Mouse (Mus musculus): ENCODE measurements at regions not wholly inside any gene's neighbourhood (a gene's known extent, or its start where the extent isn't known, plus 50 kb on each side); places are given as distances from the start of the nearest gene placed in this dataset.

DNA sequence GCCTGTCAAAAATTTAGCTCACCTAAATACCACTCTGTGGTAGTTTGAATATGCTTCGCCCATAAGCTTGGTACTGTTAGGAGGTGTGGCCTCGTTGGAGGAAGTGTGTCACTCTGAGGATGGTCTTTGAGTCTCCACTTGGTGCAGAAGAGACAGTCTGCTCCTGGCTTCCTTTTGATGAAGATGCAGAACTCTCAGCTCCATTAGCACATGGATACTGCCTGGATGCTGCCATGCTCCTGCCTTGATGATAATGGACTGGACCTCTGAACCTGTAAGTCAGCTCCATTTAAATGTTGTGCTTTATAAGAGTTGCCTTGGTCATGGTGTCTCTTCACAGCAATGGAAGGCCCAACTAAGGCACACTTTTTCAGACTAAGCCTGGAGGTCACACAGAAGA is 56.9 kb upstream of the Pik3r1 start:
- Histone ChIP-seq H3K27ac (replicated peaks) (no peak overlapping the region), H3K36me3 (no peaks in the 10 kb centered on the region), H3K9ac (replicated peaks) (no peak overlapping the region), H3K4me3 (no peak overlapping the region), H3K4me2 (replicated peaks) (no peak overlapping the region), H3K27me3 (no peaks in the 10 kb centered on the region), H3K9me3 (no peaks in the 10 kb centered on the region), H3K4me1 (no peaks in the 10 kb centered on the region)
- WGBS: 87% methylated on average over 2 of the region's 2 CpGs
- ATAC-seq (ENCODE audit: low FRiP score, low read depth): no peak

DNA sequence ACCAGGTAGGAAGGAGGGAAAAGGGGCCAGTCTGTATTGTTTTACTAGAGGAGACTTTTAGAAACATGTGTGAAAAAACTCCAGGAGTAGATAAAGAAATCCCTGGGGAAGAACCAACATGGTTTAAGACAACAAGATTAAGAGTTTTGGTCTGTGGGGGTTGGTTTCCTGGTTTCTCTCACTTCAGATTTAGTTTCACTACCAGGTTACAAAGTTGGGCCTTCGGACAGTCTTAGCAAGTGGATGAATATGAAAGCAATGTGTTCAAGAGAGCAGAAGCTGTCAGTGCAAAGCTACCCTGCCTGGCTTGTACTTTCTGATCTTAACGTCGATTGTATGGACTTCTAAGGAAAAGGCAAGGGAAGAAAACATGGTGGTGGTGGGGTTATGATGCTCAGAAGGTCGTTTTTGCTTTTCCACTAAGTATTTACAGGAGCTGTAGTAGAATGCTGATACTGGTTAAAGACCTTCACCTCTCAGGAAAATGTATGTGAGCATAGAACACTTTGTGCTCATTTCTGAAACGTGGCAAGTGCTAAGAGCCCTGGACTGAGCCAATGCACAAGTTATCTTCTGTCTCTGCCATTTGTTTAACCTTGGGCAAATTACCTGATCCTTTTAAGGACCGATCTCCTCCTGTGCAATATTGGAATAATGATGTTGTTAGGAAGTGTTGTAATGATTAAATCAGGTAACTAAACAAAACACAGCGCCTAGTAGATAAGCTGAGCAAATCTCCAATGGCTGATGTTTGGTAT is 64.0 kb upstream of the Pik3r1 start:
- no peak overlapping the region for H3K27ac ChIP-seq (replicated peaks)
- no peaks in the 10 kb centered on the region for H3K36me3 ChIP-seq
- H3K27me3 ChIP-seq: no peaks in the 10 kb centered on the region
- no peak overlapping the region for H3K4me2 ChIP-seq (replicated peaks)
- 79% methylated on average over 7 of the region's 7 CpGs for WGBS
- no peak overlapping the region for H3K9ac ChIP-seq (replicated peaks)
- ATAC-seq (ENCODE audit: low FRiP score, low read depth): no peak
- no peak overlapping the region for H3K4me3 ChIP-seq
- H3K4me1 ChIP-seq: no peaks in the 10 kb centered on the region
- H3K9me3 ChIP-seq: no peaks in the 10 kb centered on the region

DNA sequence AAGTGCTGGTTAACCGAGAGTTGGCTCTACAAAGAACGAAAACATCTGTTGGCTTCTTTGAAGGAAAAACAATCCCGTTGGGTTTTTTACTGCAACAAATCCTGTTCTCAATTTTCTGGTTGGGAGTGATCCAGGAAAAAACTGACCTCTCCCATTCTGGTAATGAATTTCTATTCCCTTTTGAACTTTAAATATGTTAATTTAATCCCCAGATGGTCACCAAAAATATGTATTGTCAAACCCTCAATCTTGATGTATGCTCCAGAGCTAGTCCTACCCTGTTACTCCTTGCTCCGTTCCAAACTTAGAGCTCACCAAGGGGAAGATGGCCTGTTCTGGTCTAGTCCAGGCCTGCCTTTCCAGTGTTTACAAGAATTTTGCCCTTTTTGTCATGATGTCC is 66.5 kb upstream of the Pik3r1 start:
- H3K4me3 ChIP-seq: no peak overlapping the region
- no peak overlapping the region for H3K27ac ChIP-seq (replicated peaks)
- 83% methylated on average over 4 of the region's 4 CpGs for WGBS
- no peaks in the 10 kb centered on the region for H3K36me3 ChIP-seq
- H3K9ac ChIP-seq (replicated peaks): no peak overlapping the region
- no peaks in the 10 kb centered on the region for H3K9me3 ChIP-seq
- no peak overlapping the region for H3K4me2 ChIP-seq (replicated peaks)
- no peak for ATAC-seq (ENCODE audit: low FRiP score, low read depth)
- H3K27me3 ChIP-seq: no peaks in the 10 kb centered on the region
- no peaks in the 10 kb centered on the region for H3K4me1 ChIP-seq

DNA sequence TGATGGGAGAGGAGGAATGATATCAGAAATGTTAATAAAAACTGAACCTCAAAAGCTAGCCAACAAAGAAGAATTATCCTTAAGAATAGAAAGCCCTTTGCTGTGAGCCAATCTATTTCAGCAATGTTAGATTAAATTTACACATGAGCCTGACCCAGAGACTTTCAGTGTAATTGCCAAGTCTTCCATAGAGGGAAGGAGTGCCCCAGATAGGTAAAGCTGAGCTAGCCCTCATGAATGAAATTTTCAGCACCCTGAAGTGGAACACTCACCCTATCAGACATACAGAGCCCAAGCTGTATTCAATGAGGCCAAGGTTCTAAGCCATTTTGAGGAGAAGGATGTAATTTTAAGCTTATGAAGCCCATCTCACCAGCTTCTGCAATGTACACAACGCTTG is 69.0 kb upstream of the Pik3r1 start:
- H3K4me3 ChIP-seq: no peak overlapping the region
- WGBS: 76% methylated on average over 1 of the region's 1 CpGs
- no peak overlapping the region for H3K27ac ChIP-seq (replicated peaks)
- no peak overlapping the region for H3K4me2 ChIP-seq (replicated peaks)
- H3K4me1 ChIP-seq: no peaks in the 10 kb centered on the region
- no peak for ATAC-seq (ENCODE audit: low FRiP score, low read depth)
- no peak overlapping the region for H3K9ac ChIP-seq (replicated peaks)
- no peaks in the 10 kb centered on the region for H3K36me3 ChIP-seq
- H3K9me3 ChIP-seq: no peaks in the 10 kb centered on the region
- H3K27me3 ChIP-seq: no peaks in the 10 kb centered on the region

DNA sequence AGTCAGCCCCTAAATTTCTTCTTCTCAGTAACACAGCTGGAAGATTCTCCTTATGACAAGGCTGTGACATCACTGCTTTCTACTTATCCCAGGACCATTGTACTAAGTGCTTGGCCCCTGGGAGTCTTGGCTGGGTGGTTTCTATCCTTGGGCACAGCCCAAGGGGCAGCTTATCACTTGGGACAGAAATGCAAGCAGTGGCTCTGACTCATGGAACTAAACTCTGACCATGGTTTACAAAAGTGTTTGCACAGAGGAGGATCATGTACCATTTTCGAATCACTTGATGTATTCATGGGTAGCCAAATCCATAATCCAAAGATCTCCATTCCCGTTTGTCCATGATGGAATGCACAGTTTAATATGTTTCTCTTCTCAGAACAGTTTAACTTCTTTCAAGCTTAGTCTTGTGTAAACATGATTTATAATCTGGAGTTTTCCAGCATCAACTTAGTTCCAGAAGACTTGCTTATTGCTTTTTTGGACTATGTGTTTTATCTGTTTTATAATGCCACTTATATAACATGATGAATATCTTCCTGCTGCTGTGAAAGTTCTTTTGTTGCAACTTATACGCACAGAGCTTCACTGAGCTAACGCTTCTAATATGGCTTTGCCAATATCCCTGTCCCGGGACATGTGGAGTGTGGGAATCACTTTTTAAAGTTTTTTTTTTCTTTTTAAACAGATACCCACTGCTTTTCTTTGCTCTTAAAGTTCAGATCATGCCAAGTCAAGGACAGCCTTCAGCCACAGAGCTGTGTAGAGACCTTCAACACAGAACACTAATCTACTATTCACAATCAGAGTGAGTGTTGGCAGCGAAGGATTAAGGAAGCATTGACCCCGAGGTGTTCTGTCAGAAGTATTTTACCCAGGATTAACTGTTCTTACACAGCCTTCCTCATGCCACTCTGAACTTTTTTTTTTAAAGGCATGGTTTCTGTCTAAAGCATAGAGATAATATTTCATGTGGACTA is 76.7 kb upstream of the Pik3r1 start:
- 67% methylated on average over 7 of the region's 7 CpGs for WGBS
- no peaks in the 10 kb centered on the region for H3K9me3 ChIP-seq
- H3K4me3 ChIP-seq: no peak overlapping the region
- H3K9ac ChIP-seq (replicated peaks): no peak overlapping the region
- ATAC-seq (ENCODE audit: low FRiP score, low read depth): no peak
- H3K27me3 ChIP-seq: no peaks in the 10 kb centered on the region
- H3K36me3 ChIP-seq: no peaks in the 10 kb centered on the region
- no peak overlapping the region for H3K27ac ChIP-seq (replicated peaks)
- H3K4me1 ChIP-seq: no peaks in the 10 kb centered on the region
- no peak overlapping the region for H3K4me2 ChIP-seq (replicated peaks)

DNA sequence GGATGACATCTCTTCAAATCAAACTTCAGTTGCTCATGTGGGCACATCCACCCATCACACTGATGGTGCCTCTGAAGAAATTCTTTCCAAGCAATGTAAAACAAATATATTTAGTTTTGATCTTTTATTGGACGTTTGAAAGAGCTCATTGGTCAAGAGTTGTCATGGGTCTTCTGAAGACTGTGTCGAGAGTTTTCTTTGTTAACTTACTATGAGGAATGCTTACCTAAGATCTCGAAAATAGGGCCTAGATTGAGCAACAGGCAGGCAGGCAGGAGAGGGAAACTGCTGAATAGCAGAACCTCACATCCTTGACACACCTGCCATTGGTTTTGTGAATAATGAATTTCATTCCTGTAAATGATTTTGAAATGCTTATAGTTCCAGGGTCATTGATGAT is 78.0 kb upstream of the Pik3r1 start:
- H3K27me3 ChIP-seq: no peaks in the 10 kb centered on the region
- WGBS: 84% methylated on average over 3 of the region's 3 CpGs
- H3K27ac ChIP-seq (replicated peaks): no peak overlapping the region
- H3K36me3 ChIP-seq: no peaks in the 10 kb centered on the region
- no peaks in the 10 kb centered on the region for H3K9me3 ChIP-seq
- ATAC-seq (ENCODE audit: low FRiP score, low read depth): no peak
- no peak overlapping the region for H3K4me2 ChIP-seq (replicated peaks)
- H3K4me3 ChIP-seq: no peak overlapping the region
- no peak overlapping the region for H3K9ac ChIP-seq (replicated peaks)
- H3K4me1 ChIP-seq: no peaks in the 10 kb centered on the region

DNA sequence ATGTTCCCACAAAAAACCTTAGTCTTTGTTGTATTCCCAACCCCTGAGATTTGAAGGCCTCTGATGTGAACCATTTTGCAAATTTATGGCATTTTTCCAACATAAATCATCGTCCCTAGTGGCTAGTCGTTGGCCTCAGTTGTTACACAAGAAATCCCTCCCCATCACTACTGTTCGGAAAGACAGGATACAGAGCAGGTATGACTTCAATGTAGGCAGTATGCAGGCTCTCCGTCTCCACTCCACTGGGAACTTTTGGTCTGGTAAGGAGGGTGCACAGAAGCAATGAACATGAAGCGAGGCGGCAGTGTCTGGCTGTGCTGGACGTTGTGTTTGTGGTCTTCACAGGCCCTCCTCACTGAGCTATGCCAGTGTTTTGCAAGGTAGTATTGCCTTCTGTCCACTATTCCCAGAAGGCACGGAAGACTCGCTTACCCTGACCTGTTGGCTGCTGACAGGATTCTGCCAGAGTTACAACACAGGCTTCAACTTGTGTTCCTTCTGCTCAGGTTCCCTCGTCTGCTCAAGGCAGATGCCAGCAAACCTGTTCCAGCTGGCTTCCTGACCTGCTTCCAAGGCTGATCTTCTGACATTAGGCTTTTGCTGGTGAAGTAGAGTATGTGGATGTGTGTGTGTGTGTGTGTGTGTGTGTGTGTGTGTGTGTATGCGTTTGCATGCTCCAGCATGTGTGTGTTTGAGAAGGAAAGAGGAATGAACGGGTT is 80.0 kb upstream of the Pik3r1 start:
- no peaks in the 10 kb centered on the region for H3K4me1 ChIP-seq
- H3K27ac ChIP-seq (replicated peaks): no peak overlapping the region
- H3K9me3 ChIP-seq: no peaks in the 10 kb centered on the region
- no peaks in the 10 kb centered on the region for H3K27me3 ChIP-seq
- no peak overlapping the region for H3K4me3 ChIP-seq
- WGBS: 88% methylated on average over 12 of the region's 12 CpGs
- no peak for ATAC-seq (ENCODE audit: low FRiP score, low read depth)
- H3K9ac ChIP-seq (replicated peaks): no peak overlapping the region
- H3K4me2 ChIP-seq (replicated peaks): no peak overlapping the region
- H3K36me3 ChIP-seq: no peaks in the 10 kb centered on the region

DNA sequence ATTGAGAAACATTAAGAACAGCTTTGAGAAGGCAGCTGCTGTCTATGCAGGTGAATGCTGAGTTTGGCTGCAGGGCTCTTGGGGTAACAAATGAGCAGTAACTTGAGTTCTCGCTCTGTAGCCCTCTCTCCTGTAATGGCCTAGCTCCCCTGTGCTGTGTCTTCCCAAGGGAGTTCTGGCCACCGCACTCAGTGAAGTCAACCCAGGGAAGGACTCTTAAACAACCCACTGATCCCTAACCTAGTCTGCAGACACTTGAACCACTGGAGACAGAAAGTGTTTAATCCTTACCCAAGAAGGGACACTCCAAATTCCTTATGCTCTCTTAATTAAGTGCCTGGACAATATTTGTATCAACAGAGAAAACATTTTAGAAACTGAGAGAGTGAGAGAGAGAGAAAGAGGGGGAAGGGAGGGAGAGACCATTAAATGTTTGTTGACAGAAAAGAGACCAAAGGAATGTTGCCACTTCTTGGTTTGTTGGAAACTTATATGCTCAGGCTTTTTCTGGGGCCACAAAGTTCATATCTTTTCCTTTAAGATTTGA is 80.7 kb upstream of the Pik3r1 start:
- ATAC-seq (ENCODE audit: low FRiP score, low read depth): no peak
- H3K9ac ChIP-seq (replicated peaks): no peak overlapping the region
- no peaks in the 10 kb centered on the region for H3K9me3 ChIP-seq
- H3K27ac ChIP-seq (replicated peaks): no peak overlapping the region
- 78% methylated on average over 2 of the region's 2 CpGs for WGBS
- H3K4me1 ChIP-seq: no peaks in the 10 kb centered on the region
- H3K4me3 ChIP-seq: no peak overlapping the region
- H3K27me3 ChIP-seq: no peaks in the 10 kb centered on the region
- no peaks in the 10 kb centered on the region for H3K36me3 ChIP-seq
- H3K4me2 ChIP-seq (replicated peaks): no peak overlapping the region

DNA sequence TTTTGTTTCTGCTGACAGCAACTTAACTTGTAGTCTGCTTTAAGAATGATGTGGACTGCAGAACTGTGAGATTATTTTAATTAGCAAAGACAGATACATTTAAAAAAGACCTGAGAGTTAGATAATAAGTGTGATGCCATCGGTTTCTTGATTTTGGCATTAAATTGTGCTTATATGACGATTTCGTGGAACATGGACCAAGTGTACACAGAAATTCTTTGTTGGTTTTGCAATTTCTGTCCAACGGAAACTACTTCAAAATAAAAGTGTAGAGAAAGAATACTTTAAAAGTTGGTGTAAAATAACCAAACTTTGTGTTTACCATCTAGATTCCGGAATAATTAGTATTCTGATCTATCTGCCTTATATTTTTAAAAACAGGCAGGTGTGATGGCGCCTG is 81.4 kb upstream of the Pik3r1 start:
- no peak overlapping the region for H3K9ac ChIP-seq (replicated peaks)
- H3K4me1 ChIP-seq: no peaks in the 10 kb centered on the region
- no peak overlapping the region for H3K4me3 ChIP-seq
- WGBS: 88% methylated on average over 6 of the region's 6 CpGs
- H3K27ac ChIP-seq (replicated peaks): no peak overlapping the region
- no peak overlapping the region for H3K4me2 ChIP-seq (replicated peaks)
- H3K27me3 ChIP-seq: no peaks in the 10 kb centered on the region
- ATAC-seq (ENCODE audit: low FRiP score, low read depth): no peak
- no peaks in the 10 kb centered on the region for H3K9me3 ChIP-seq
- no peaks in the 10 kb centered on the region for H3K36me3 ChIP-seq

DNA sequence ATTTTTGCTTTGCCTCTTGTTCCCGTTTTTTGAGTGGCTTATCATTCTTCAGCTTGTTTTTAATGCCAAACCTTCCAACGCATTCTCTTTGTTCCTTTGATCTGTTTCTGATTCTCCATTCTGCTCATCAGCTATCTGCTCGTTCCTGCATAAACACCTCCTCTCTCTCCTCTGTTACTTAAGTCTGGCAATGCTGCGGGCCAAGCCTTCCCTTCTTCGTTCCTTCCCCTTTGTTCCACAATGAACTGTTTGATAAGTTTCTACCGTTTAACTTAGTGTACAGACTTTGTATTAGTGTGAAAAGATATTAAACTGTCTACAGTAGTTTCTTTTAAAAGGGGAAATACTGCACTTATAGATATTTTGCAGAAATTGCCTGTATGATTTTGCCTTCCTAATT is 83.3 kb upstream of the Pik3r1 start:
- no peak overlapping the region for H3K9ac ChIP-seq (replicated peaks)
- H3K27ac ChIP-seq (replicated peaks): no peak overlapping the region
- no peak overlapping the region for H3K4me2 ChIP-seq (replicated peaks)
- no peak overlapping the region for H3K4me3 ChIP-seq
- H3K9me3 ChIP-seq: no peaks in the 10 kb centered on the region
- 73% methylated on average over 6 of the region's 6 CpGs for WGBS
- no peak for ATAC-seq (ENCODE audit: low FRiP score, low read depth)
- no peaks in the 10 kb centered on the region for H3K27me3 ChIP-seq
- no peaks in the 10 kb centered on the region for H3K4me1 ChIP-seq
- no peaks in the 10 kb centered on the region for H3K36me3 ChIP-seq

DNA sequence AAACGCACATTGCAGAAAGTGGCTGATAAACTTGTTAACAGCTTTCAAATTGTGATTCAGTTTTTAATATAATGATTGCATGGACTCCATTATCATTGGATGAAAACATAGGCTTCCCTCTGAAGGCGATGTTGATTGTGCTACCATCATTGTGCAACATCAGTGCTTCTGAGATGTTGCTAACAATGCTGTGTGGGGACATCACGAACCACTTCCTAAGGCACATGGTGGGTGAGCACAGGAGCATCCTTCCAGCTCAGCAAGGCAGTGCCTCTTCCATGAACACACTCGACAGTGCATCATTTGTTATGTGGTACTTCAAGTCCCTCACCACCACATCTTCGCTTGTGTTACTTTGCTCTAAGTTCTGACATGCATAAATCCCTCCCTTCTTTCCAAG is 84.9 kb upstream of the Pik3r1 start:
- 88% methylated on average over 5 of the region's 5 CpGs for WGBS
- no peak for ATAC-seq (ENCODE audit: low FRiP score, low read depth)
- H3K4me3 ChIP-seq: no peak overlapping the region

DNA sequence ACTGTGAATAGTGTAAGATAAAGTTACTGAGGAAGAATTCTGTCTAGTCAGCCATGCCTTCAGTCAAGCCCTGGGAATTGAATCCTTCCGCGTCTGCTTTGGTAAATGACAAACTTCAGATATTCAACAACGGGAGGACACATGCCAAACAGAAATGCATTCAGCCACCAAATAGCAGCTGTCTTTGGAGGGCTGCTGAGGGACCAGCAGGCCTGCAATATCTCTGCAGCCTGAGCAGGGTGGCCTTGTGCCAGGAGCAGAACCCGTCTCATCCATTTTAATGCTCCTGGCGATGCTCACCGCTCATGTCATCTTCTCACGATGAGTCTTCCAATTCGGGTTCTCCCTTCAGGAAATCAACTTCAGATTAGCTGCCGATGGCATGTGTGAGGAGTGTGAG is 87.1 kb upstream of the Pik3r1 start:
- H3K27ac ChIP-seq (replicated peaks): no peak overlapping the region
- ATAC-seq (ENCODE audit: low FRiP score, low read depth): no peak
- no peaks in the 10 kb centered on the region for H3K9me3 ChIP-seq
- H3K27me3 ChIP-seq: no peaks in the 10 kb centered on the region
- no peak overlapping the region for H3K4me2 ChIP-seq (replicated peaks)
- H3K36me3 ChIP-seq: no peaks in the 10 kb centered on the region
- H3K4me3 ChIP-seq: no peak overlapping the region
- WGBS: 88% methylated on average over 9 of the region's 9 CpGs
- H3K9ac ChIP-seq (replicated peaks): no peak overlapping the region
- no peaks in the 10 kb centered on the region for H3K4me1 ChIP-seq

More for the DNA sequence above, 84.9 kb upstream of the Pik3r1 start:
- Histone ChIP-seq H3K9me3 (no peaks in the 10 kb centered on the region), H3K4me1 (no peaks in the 10 kb centered on the region), H3K36me3 (no peaks in the 10 kb centered on the region), H3K9ac (replicated peaks) (no peak overlapping the region), H3K27ac (replicated peaks) (no peak overlapping the region), H3K4me2 (replicated peaks) (no peak overlapping the region), H3K27me3 (no peaks in the 10 kb centered on the region)

Measured in midbrain, embryonic 12.5 days (tissue).